Mouse (Mus musculus) granulocyte monocyte progenitor cell, adult 5-6 weeks (primary cell): ENCODE measurements around the gene Efcab2. TPM values are rescaled to one million over a fixed set of nuclear protein-coding genes. Genes with fewer than 3 reads are reported as not detected.

Experiments
- ATAC-seq: replicated peaks from 2 replicates; pipeline ENCODE4 v1.8.0; 2016; ENCODE audit warnings: mild to moderate bottlenecking, moderate TSS enrichment, inconsistent platforms; ENCODE audit not compliant: poor library complexity, severe bottlenecking
- total RNA-seq, 2 experiments: library from RNA; stranded (forward) in 1 of 2; stranded (reverse) in 1 of 2; fragments of 200-712, 200-1000 nt in 1 of 2; fragments of >200 nt in 1 of 2; fragmentation: Nextera tagmentation in 1 of 2; gene quantifications; 2 replicates each; pipeline ENCODE4 v1.2.3; 2014 to 2017

Gene Efcab2
- total RNA-seq, 2 experiments from 2014 or later: 2.3 to 3.1 TPM

DNA sequence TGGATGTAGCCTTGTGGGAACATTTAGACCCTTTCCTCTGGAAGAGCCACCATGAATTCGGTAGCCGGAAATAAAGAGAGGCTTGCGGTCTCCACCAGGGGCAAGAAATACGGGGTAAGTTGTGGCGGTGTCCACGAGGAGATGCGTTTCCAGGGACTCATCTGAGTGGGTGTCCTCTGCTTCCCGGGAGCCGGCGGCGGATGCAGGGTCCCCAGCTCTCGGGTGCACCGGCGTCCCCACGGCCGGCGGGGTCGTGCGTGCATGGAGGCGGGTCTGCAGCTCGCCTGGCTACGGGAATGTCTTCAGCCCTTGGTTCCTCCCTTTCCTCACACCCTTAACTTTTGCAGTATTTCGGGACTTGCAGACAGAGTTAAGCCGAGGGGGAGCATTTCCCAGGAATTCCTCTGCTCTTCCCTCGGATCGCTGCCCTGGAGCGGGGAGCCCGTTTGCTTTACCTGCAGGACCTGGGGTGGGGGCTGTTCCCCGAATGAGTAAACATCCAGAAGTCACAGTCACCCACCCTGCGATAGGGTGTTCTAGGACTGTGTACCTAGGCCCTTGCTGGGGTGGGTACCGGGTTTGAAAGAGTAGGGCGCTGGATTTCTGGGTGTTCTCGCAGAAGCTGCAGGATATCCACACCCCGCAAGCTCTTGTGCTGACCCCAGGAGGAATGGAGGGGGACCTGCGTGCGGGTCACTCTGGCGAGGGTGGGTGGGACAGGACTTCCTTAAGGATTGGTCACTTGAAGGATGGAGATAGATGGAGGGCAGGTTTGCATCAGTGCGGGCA, 123.8 kb downstream of the Efcab2 start:
- no peak for ATAC-seq

DNA sequence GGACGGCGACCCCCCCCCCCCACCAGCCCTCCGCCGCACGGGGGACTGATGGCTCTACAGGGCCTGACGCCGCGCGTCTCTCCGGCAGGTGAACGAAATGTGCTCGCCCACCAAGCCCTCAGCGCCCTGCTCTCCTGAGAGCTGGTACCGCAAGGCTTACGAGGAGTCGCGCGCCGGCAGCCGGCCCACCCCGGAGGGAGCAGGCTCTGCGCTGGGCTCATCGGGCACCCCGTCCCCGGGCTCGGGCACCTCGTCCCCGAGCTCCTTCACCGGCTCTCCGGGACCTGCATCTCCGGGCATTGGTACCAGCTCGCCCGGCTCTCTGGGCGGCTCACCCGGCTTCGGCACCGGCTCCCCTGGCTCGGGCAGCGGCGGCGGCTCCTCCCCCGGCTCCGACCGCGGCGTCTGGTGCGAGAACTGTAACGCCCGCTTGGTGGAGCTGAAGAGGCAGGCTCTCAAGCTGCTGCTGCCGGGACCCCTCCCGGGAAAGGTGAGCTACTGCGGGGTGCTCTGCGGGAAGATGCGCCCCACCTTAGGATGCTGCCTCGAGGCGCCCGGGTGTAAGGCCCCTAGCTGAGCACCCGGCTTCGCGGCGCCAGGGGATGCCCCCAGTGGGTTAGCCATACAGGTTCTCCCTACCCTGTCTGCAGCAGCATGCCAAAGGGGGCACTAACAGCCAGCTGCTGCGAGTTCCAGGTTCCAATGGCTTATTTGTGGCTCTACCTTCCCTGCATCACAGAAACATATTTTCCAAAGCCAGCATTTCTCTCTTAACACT, 124.6 kb downstream of the Efcab2 start:
- ATAC-seq: peak; percentile 74

Other genes starting within 250 kb of the Efcab2 start
- gene Desi2, start 218.7 kb upstream of the Efcab2 start, total RNA-seq (2014; fragmentation: Nextera tagmentation): 10.1 and 15.7 TPM in 2 replicates
- gene Desi2, start 218.7 kb upstream of the Efcab2 start, total RNA-seq (2017): 15.0 and 17.9 TPM in 2 replicates
- 131 and 163 TPM in 2 replicates for gene Cox20, start 87.0 kb upstream of the Efcab2 start, total RNA-seq (2014; fragmentation: Nextera tagmentation)
- 142 and 153 TPM in 2 replicates for gene Cox20, start 87.0 kb upstream of the Efcab2 start, total RNA-seq (2017)
- gene Hnrnpu, start 68.3 kb upstream of the Efcab2 start, total RNA-seq (2014; fragmentation: Nextera tagmentation): 580 and 661 TPM in 2 replicates
- gene Hnrnpu, start 68.3 kb upstream of the Efcab2 start, total RNA-seq (2017): 553 and 618 TPM in 2 replicates
- gene Kif26b, start 123.0 kb downstream of the Efcab2 start, total RNA-seq (2014; fragmentation: Nextera tagmentation): 0.04 and 0.21 TPM in 2 replicates
- under 0.01 and 0.21 TPM in 2 replicates for gene Kif26b, start 123.0 kb downstream of the Efcab2 start, total RNA-seq (2017)